Mouse (Mus musculus) 3T3-L1 (cell line): ENCODE data around the gene Fam83b.

Experiments used
- DNase-seq: peaks from one replicate; pipeline ENCODE4 v3.0.0-alpha.2; 2015; ENCODE audit warnings: low read depth, low spot score

Gene Fam83b

DNA sequence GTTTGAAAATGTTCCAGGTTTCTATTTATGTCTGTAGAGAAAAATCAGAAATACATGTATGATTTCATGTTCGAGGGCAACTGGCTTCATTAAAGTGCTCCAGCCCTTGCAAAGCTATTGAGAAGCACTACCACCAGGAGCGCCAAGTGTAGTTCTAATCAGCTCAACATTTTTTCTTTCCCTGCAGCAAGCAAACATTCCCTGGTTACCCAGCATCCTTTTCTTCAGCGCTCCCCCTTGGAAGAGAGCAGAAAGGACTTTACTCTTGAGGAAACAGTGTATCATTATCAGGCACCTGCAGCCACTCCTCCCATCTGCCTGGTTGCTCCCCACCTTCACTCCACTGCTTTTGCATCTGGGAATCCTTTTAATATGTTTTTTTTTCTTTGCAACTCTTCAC, 45.3 kb downstream of the Fam83b start:
- no peak for DNase-seq

DNA sequence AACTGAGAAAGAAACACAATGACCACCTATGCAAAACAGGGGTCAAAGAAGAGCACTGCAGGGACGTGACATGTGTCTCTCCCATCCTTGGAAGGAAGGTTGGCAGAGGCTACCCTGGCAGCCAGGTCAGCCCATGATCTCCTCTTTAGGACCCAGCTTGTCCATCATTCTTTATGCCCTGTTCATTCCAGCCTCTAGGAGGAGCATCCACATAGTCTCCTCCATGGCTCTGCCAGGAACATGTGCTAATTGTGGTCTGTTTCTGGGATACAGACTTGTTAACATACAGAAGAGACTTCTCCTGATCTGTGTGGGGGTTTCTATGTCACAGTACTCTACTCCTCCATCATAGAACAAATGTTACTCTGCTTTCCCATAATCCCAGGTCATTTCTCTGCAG, 48.3 kb downstream of the Fam83b start:
- DNase-seq = peak; percentile 3

DNA sequence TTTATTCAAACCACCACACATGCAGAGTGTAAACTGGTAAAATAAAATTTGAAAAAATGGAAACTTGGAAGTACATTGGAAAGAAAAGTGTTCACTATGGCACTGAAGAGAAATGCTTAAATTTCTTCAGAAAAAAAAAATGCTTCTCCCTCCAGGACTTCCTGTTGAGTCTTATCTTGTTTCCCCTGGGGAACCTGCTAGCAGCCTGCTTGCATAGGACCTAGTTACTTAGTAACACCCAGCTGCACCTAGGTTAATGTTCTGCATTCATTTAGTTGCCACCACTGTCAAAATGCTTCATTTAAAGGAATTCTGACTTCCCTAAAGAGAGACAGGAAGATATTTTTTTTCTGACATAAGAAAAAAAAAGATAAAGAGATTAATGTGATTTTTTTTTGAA, 61.3 kb downstream of the Fam83b start:
- no peak for DNase-seq

DNA sequence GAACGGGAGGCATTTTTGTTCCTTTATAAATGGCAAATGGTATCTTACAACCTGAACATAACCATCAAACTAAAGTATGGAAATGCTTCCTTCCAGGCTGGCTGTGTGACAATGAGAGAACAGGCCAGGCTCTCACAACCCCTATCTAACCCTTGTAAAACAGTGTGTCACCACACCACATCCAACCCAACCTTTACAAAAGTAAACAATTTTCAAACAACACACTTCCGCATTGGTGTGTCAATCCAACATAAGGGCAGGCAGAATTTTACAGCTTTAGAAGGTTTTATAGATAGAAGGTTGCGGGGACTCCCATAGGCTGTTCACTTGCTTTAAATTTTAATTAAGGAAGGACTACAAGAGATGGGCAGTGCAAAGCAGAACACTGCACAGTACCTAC, 77.2 kb downstream of the Fam83b start:
- DNase-seq = no peak

DNA sequence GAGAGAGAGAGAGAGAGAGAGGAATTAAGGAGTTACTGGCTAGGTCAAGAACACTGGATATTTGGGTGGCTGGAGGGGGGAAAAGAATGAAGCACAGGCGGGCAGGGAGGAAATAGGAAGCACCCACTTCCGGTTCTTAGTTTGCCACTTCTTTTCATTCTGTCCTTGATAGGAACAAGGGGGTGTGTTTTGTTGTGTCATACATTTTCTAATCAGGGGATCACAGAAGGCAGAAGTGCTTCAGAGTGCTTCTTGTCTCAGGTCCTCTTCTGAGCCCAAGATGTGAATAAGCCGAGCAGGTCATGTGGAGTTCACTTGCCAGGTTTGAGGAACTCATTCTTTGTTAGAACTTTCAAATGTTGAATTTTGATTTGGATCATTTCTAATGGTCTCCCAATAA, 86.8 kb downstream of the Fam83b start:
- DNase-seq = no peak

DNA sequence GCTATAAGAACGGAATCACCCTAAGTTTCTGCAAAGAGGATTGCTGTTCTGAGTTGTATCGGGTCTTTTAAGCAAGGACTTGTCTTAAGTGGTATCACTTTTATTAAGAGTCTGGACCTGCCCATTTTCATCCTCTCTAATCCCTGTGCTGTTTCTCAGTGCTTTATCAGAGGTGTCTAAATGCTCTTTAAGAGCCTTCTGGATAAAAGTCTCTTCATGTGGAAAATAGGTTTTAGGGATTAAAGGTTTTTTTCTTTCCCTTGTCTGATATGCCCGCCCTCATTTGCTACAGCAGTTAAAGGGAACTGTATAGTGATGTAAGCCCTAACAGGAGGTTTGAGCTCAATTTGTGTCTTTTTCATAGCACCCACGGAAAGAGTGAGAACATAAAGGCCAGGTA, 97.4 kb downstream of the Fam83b start:
- no peak for DNase-seq

DNA sequence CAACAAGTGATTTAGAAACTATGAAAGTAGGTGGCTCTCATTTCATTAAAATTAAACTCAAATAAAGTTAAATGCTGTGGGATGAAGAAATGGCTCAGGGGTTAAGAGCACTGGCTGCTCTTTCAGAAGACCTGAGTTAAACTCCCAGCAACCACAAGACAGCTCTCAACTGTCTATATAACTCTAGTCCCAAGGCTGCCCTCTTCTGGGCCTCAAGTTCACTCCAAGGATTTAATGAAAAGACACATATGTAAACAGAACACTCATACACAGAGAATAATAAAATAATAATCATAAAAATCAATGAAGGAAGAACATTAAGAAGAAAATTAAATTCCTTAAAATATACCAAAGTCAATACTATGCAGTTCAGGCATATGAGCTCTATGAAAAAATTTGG, 105.4 kb downstream of the Fam83b start:
- DNase-seq = no peak

DNA sequence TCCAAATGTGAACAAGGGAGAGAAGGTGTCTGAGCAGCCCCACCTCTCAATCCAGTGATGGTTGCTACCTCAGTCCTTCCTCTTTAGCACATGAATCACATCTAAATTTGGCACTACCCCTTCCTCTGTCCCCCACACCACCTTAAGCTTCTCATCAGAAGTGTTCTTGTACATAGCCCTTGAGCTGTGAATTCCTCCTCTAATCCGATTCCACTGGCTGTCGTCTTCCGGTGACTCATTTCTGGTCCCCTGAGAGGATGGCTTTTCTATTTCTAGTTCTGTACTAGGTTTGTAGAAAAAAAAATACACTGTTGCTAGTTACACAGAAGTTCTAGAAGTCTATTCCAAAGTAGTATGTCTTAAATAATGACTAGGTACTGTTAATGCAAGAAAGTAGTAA, 111.2 kb downstream of the Fam83b start:
- no peak for DNase-seq
